Mouse (Mus musculus) neural tube, embryonic 14.5 days (tissue): ENCODE measurements around the gene Ipmk. TPM values are rescaled to one million over a fixed set of nuclear protein-coding genes. Genes with fewer than 3 reads are reported as not detected.

Source experiments
- ATAC-seq: fragments of 200-750 bp; cut with Nextera tagmentation; 2 replicates; pipeline ENCODE4 v1.8.0; 2017; ENCODE audit warnings: low read depth, mild to moderate bottlenecking, moderate TSS enrichment, moderate library complexity
- H3K27ac ChIP-seq: fragments of 300-500 bp; sonication (generic); 2 replicates; pipeline ENCODE4 v1.5.1; 2014; ENCODE audit warnings: low read depth, mild to moderate bottlenecking, control low read depth, low read length, moderate library complexity, mixed read lengths
- H3K27me3 ChIP-seq: fragments of 300-500 bp; sonication (generic); 2 replicates; pipeline ENCODE4 v1.6.1; 2014; ENCODE audit warnings: low read length; ENCODE audit not compliant: control insufficient read depth, insufficient read depth
- H3K36me3 ChIP-seq: fragments of 300-500 bp; sonication (generic); 2 replicates; pipeline ENCODE4 v1.6.1; 2014; ENCODE audit warnings: low read length, mixed read lengths; ENCODE audit not compliant: control insufficient read depth, insufficient read depth
- H3K4me1 ChIP-seq: fragments of 300-500 bp; sonication (generic); 2 replicates; pipeline ENCODE4 v1.6.1; 2014; ENCODE audit warnings: low read length; ENCODE audit not compliant: control insufficient read depth, insufficient read depth
- H3K4me2 ChIP-seq: fragments of 300-500 bp; sonication (generic); 2 replicates; pipeline ENCODE4 v1.6.1; 2014; ENCODE audit warnings: mild to moderate bottlenecking, low read depth, low read length, control low read depth
- H3K4me3 ChIP-seq: fragments of 300-500 bp; sonication (generic); 2 replicates; pipeline ENCODE4 v1.5.1; 2014; ENCODE audit warnings: low read depth, low read length, control low read depth, mixed read lengths
- H3K9ac ChIP-seq: fragments of 300-500 bp; sonication (generic); replicated peaks from 2 replicates; pipeline ENCODE4 v1.6.1; 2014; ENCODE audit warnings: low read depth, mild to moderate bottlenecking, control low read depth, low read length, mixed read lengths
- H3K9me3 ChIP-seq: fragments of 300-500 bp; sonication (generic); 2 replicates; pipeline ENCODE4 v1.6.1; 2016; ENCODE audit warnings: low read length; ENCODE audit not compliant: control insufficient read depth
- WGBS: fragments of 180-500 bp; shearing (Covaris S2); extraction: QIAGEN DNeasy Blood & Tissue Kit; methylation state at CpG from one replicate; pipeline ENCODE4 v1.1.7; 2014; 5-methylcytosine and 5-hydroxymethylcytosine counted together
- polyA plus RNA-seq: library from polyadenylated mRNA; unstranded; fragments of >200 nt; fragmentation: Nextera tagmentation; extraction: Ambion mirVana; gene quantifications from 2 replicates; pipeline ENCODE4 v1.2.1, GENCODE M21; 2014

Gene Ipmk
- polyA plus RNA-seq, 1 experiment from 2014 or later = 24.3 TPM

- Histone ChIP-seq H3K9me3 (no peaks in the 10 kb centered on the region), H3K27ac (no peak overlapping the region), H3K4me3 (no peak overlapping the region), H3K27me3 (no peaks in the 10 kb centered on the region), H3K9ac (no peak overlapping the region), H3K36me3 (no peaks in the 10 kb centered on the region), H3K4me1 (no peaks in the 10 kb centered on the region), H3K4me2 (no peak overlapping the region)
- 93% methylated on average over 5 of the region's 5 CpGs for WGBS
- ATAC-seq = no peak
These were observed 41.7 kb downstream of the Ipmk start for GRCm38 (mm10) chr10:71389311-71389710.

DNA sequence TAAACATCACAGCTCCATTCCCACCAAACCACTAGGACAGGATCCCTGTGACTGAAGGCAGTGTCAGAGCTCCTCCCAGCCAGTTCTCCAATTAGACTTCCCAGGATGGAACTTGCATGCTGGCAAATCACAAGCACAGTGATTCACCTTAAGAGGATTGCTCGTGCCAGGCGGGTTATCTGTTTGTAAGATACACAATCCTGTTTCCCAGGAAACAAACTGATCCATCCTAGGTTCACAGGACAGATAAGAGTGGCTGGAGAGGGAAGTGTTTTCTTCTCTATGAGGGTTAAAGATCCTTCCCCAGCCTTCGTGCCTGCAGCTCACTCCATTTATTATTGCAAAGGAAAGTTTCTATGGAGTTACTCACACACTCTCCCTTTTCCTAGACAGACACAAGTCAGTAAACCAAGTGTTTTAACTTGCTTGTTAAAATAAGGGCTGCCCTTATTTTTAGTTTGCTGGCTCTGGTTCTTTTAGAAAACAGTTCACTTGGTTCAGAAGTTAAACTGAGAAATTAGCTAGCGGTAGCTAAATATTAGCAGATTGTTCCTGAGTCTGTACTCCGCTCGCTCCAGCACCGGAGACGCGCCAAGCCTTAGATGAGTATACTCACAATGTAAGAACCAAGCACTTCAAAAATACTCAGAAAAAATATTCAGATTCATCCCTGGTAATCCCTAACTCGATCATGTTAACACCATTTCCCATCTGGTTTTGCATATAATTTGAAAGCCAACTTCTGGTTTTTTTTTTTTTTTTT is 51.0 kb downstream of the Ipmk start:
- no peak overlapping the region for H3K9ac ChIP-seq

DNA sequence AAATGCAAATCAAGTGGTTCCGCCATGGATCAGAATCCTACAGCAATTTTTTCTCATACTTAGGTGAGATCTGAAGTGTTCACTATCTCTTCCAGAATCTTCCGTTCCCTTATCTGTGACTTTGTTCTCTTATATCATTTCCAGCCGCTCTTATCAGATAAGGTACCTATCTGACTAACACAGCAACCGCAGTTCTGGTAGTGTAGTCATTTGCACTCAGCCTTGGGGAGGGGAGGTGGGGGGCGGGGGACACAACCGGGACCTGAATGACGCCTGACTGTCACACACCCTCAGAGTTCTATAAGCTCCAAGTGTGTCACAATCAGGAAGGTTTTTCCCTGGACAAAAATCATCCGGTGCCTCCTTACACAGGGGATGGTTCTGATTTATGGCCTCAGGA is 51.8 kb downstream of the Ipmk start:
- Histone ChIP-seq H3K4me3 (no peak overlapping the region), H3K27ac (no peak overlapping the region), H3K9me3 (no peaks in the 10 kb centered on the region), H3K27me3 (no peaks in the 10 kb centered on the region), H3K4me1 (no peaks in the 10 kb centered on the region), H3K9ac (no peak overlapping the region), H3K4me2 (no peak overlapping the region), H3K36me3 (no peaks in the 10 kb centered on the region)
- 75% methylated on average over 8 of the region's 8 CpGs for WGBS
- ATAC-seq = no peak

More for the DNA sequence above, 51.0 kb downstream of the Ipmk start:
- Histone ChIP-seq H3K36me3 (no peaks in the 10 kb centered on the region), H3K27me3 (no peaks in the 10 kb centered on the region), H3K4me1 (no peaks in the 10 kb centered on the region), H3K9me3 (no peaks in the 10 kb centered on the region), H3K4me3 (no peak overlapping the region), H3K27ac (no peak overlapping the region), H3K4me2 (no peak overlapping the region)
- ATAC-seq = no peak
- WGBS = 86% methylated on average over 10 of the region's 10 CpGs

DNA sequence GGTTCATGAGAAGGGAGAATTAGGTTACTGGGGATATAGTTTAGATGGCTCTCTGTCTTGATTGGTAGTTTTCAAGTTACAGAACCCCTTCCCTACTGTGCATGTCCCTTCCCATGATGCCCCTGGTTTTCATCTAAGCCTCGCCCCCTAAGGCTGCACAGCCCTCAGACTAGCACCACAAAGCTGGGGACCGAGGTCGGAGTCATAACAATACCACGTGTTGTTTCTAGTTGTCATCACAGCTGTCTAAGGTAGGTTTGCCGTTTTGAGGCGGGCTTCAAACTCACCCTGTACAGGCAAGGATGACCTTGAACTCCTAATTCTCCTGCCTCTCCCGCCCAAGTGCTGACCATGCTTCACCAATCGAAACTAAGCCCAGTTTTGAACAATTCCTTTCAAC is 52.4 kb downstream of the Ipmk start:
- H3K9ac ChIP-seq = no peak overlapping the region
- H3K27me3 ChIP-seq = no peaks in the 10 kb centered on the region
- no peak overlapping the region for H3K4me2 ChIP-seq
- no peak overlapping the region for H3K4me3 ChIP-seq
- no peaks in the 10 kb centered on the region for H3K36me3 ChIP-seq
- no peak for ATAC-seq
- no peaks in the 10 kb centered on the region for H3K9me3 ChIP-seq
- no peaks in the 10 kb centered on the region for H3K4me1 ChIP-seq
- WGBS = 87% methylated on average over 8 of the region's 8 CpGs
- H3K27ac ChIP-seq = no peak overlapping the region

DNA sequence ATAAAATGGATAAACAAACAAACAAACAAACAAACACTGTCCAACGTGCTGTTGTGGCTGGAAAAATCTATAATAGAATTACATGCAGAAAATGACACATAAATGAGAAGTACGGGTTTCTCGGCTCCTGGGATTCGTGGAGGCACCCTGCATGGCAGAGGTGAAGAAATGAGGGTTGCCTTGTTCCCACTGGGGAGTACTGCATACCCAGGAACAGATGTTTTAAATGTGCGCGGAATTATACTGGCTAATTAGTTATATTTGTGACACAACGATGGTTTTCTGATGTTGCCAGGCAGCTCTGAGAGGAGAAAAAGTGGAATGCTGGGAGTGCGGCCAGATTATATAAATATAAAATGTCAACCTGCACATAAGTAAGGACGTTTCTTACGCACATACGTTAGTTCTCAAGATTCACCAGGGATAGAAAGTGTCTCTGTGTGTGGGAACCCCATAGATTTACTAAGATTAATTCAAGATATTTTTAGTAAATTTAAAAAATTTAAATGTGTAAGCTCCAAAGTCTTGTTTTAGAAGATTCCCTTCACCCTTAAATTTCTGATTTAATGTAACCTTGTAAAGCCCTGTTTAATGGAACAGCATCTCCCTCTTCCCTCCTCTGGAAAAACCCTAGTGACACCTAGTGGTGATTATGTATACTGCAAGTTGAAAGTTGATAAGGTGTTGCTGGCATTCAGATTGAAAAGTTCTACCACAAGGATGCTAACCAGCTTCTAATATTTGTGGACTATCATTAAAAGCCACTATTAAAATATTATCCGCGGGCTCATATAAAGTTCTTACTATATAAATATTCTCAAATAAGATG is 53.5 kb downstream of the Ipmk start:
- Histone ChIP-seq H3K9me3 (no peaks in the 10 kb centered on the region), H3K27me3 (no peaks in the 10 kb centered on the region), H3K4me2 (no peak overlapping the region), H3K4me3 (no peak overlapping the region), H3K9ac (no peak overlapping the region), H3K4me1 (no peaks in the 10 kb centered on the region), H3K36me3 (no peaks in the 10 kb centered on the region), H3K27ac (no peak overlapping the region)
- ATAC-seq = 0 out of 2 replicates have a peak, but pooled peaks have one; percentile 52
- 55% methylated on average over 13 of the region's 13 CpGs for WGBS

- 70% methylated on average over 3 of the region's 3 CpGs for WGBS
- no peak overlapping the region for H3K4me2 ChIP-seq
- H3K27me3 ChIP-seq = no peaks in the 10 kb centered on the region
- no peak overlapping the region for H3K27ac ChIP-seq
- no peak overlapping the region for H3K9ac ChIP-seq
- no peak for ATAC-seq
- H3K4me1 ChIP-seq = no peaks in the 10 kb centered on the region
- no peaks in the 10 kb centered on the region for H3K36me3 ChIP-seq
- H3K4me3 ChIP-seq = no peak overlapping the region
- H3K9me3 ChIP-seq = no peaks in the 10 kb centered on the region
These were observed 56.1 kb downstream of the Ipmk start for GRCm38 (mm10) chr10:71403638-71404037.

- Histone ChIP-seq H3K4me1 (no peaks in the 10 kb centered on the region), H3K4me2 (no peak overlapping the region), H3K9me3 (no peaks in the 10 kb centered on the region), H3K27me3 (no peaks in the 10 kb centered on the region), H3K9ac (no peak overlapping the region), H3K36me3 (no peaks in the 10 kb centered on the region), H3K4me3 (no peak overlapping the region), H3K27ac (no peak overlapping the region)
- ATAC-seq = 0 out of 2 replicates have a peak, but pooled peaks have one; percentile 20
- WGBS = 72% methylated on average over 5 of the region's 5 CpGs
These were observed 58.1 kb downstream of the Ipmk start for GRCm38 (mm10) chr10:71405523-71406217.

DNA sequence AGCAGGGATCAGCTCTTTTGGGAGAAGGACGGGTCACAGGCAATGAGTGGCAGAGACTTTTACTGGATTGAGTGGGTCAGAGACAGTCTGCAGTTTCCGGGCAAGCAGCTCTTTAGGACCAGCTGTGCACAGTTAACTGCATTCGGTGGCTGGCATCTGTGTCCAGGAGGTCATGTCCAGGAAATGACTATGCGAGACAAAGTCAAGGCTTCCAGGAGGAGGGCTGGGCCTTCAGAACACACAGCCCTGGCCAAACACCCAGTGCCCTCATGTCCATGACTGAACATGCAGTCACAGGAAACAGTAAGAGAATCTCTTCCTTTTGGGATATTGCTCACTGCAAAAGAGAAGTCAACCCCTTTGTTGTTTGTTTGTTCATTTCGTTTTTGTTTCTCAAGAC is 62.4 kb downstream of the Ipmk start:
- 84% methylated on average over 5 of the region's 5 CpGs for WGBS
- no peak overlapping the region for H3K27ac ChIP-seq
- ATAC-seq = no peak

GRCm38 (mm10) chr10:71413401-71413800 is 65.8 kb downstream of the Ipmk start:
- Histone ChIP-seq H3K9ac (no peak overlapping the region), H3K4me1 (no peaks in the 10 kb centered on the region), H3K9me3 (no peaks in the 10 kb centered on the region), H3K36me3 (no peaks in the 10 kb centered on the region), H3K27me3 (no peaks in the 10 kb centered on the region), H3K4me3 (no peak overlapping the region), H3K27ac (no peak overlapping the region), H3K4me2 (no peak overlapping the region)
- no peak for ATAC-seq
- 88% methylated on average over 12 of the region's 12 CpGs for WGBS

More for the DNA sequence above, 62.4 kb downstream of the Ipmk start:
- no peak overlapping the region for H3K4me3 ChIP-seq
- H3K27me3 ChIP-seq = no peaks in the 10 kb centered on the region
- no peak overlapping the region for H3K9ac ChIP-seq
- H3K4me2 ChIP-seq = no peak overlapping the region
- H3K4me1 ChIP-seq = no peaks in the 10 kb centered on the region
- no peaks in the 10 kb centered on the region for H3K9me3 ChIP-seq
- H3K36me3 ChIP-seq = no peaks in the 10 kb centered on the region
